Mouse (Mus musculus) cerebellum, adult 11 months (tissue): ENCODE data around the gene Uchl1.
A peak's percentile ranks its signal among the peaks of the same experiment; 100 is the strongest.

Experiments used
- DNase-seq: peaks from one replicate; pipeline ENCODE4 v3.0.0; 2022

The Uchl1 gene

DNA sequence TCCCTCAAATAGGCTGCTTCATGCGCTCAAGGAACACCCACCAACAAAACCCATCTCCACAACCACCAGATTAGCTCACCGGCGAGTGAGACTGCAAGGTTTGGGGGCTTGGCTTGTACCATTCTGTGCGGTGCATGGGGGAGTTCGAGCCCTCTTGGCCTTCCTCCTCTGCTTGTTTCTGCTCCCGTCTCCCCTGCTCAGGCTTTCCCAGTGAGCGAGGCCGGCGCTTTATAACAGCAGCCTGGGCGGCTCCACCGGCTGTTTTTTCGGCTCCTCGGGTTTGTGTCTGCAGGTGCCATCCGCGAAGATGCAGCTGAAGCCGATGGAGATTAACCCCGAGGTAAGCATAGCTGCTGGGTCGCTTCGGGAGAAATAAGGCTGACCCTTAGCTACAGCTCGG lies at the start of gene Uchl1:
Uchl1 (plus strand) TSS at position 109 of the 400 bp plus-strand sequence.
- DNase-seq, result peak; percentile 88

DNA sequence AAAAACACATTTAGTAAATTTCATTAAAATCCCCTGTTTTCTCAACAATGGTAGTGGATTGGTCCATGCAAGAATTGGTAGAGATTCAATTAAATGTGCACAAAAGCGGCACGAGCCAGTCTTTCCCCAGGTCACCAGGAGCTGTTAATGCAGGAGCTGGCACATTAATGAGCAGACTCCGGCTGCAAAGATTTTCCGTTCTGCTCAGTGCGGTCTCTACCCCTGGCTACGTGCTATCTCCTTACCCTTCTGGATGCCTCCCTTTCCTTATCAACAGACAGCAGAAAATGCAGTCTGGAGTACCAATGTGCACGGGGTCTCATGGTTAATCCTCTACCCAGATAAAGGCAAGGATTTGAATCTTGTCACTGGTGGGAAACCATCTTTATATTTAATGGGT lies 48.1 kb upstream of the Uchl1 start:
- no peak for DNase-seq

DNA sequence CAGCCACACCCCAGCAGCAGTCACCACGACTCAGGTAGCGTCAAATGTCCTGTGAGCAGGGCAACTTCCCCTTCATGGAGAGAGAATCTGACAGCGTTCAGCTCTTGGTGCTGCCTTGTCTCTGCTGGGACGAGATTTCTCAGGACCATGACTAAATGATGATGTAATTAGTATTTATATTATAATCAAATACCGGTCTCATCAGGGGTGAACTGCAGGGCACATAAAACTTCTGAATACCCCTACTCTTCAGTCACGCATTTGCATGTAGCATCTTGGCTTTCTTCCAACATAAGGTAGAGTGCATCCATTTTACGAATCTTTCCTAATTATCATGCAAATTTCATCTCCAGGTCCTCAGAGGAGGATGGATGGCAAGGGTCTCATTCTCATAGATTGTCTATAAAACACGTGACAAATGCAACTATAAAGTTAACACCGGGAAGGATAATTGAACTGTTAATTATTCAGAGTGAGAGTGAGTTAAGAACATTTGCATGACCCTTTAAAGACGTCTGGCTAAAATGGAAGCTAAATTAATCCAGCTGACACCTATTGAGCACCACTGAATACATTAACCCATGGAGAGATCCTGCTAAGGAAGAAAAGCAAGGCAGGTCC lies 40.3 kb upstream of the Uchl1 start:
- DNase-seq, result no peak

DNA sequence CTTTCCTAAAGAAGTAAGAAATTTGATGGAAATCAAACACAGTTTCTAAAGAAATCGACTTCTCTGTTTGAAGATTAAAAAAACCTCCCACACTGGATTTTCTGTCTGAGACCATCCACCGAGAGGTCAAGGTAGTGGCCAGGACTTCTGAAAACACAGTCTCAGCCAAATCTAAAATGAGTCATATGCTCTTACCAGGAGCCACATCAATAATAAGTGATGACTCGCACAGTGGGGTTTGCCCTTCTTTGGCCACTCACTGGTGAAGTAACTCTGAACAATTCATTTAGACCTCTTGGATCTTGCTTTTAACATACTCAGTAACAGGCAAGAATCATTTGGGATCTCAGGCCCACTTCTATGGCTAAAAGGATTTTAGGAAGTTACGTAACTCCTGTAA lies 33.7 kb upstream of the Uchl1 start:
- no peak for DNase-seq

DNA sequence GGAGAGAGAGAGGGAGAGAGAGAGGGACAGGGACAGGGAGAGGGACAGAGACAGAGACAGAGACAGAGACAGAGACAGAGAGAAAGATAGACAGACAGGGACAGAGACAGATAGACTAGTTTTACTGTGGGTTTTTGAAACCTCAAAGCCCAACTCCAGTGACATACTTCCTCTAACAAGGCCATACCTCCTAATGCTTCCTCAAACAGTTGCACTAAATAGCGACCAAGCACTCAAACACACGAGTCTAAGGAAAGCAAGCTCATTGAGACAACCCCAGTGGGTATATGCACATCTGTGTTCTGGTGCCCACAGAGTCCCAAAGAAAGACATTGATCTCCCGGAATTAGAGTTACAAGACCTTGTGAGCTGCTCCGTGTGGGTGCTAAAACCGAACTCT lies 32.6 kb upstream of the Uchl1 start:
- DNase-seq, result no peak

DNA sequence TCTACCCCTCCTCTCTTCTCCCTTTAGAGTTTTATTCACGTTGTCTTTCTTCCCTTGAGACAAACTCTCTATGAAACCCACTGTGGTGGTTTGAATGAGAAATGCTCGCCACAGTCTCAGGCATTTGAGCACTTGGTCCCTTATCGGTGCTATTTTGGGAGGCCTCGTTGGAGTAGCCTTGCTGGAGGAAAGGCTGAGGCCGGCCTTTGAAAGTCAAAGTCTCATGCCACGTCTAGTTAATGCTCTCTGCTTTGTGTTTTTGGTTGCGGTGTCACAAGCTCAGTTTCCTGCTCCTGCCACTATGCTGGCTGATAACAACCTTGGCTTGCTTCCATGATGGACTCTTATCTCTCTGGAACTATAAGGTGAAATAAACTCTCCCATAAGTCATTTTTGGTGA lies 28.4 kb upstream of the Uchl1 start:
- no peak for DNase-seq

DNA sequence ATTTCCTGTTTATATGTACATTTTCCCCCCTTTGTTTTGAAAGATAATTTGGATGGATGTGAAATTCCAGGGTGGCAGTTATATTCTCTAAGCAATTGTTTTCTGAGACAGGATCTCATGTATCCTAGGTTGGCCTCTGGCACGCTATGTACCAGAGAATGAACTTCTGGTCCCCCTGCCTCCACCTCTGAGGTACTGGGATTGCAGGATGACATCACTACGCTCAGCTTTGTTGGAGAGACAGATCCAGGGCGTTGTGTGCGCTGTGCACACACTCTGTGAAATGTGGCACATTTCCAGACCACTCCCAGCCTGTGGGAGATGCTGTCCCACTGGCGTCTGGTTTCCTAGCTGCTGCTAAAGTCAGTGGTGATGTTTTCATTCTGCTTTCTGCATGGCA lies 21.7 kb upstream of the Uchl1 start:
- no peak for DNase-seq

DNA sequence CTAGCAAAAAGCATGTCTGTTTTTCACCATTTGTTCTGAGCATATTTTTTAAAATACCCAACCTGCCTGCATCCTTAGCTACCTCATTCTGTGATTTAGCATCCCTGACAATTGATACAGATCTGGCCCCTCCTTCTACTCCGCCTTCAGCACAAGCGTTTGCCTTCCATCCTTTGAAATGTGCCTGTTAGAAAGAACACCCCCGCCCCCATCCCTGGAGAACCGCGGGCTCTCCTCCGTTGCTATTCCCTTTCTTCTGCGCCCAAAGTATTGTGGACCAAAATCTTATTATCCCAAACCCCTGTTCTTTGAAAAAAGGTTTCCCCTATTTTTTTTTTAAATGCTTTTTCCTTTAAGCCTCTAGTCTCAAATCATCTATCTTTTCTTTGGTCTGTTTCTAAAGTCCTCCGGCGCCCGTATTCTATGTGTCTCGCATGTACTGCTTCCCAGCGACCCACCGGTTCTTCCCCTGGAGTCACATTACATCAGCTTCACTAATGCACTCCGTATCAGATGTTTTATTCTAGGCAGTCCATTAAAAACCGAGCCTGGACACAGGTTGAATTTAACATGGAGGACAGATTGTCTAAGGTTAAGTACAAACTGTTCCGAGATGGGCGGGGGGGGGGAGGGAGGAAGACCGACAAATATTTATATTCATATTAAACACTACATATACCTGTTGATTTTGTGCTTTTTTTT lies 551 bp upstream of the Uchl1 start:
- peak; percentile 16 for DNase-seq

DNA sequence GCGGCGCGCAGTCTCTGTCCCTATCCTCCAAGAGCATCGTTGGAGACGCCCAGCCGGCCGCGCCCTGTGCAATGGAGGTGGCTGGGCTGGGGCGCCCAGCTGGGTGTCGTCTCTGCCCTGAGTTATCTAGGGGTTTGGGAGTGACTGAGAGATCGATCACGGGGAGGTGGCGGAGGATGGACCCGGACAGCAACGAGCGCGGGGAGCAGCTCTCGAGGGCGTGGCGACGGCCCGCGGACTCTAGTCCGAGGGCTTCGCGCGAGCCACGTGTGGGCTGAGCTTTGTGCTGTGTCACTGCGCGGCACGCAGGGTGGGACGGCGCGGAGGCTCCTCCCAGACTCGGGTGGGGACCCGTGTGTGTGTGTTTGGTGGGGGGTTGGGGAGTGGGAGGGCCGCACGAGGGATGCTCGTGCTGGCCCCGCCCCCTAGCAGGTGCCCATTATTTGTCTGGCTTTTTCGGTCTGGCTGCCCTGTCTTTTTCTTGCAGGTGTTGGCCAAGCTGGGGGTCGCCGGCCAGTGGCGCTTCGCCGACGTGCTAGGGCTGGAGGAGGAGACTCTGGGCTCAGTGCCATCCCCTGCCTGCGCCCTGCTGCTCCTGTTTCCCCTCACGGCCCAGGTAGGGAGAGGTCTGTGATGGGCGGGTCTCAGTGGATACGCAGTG lies 696 bp downstream of the Uchl1 start:
- peak; percentile 66 for DNase-seq

DNA sequence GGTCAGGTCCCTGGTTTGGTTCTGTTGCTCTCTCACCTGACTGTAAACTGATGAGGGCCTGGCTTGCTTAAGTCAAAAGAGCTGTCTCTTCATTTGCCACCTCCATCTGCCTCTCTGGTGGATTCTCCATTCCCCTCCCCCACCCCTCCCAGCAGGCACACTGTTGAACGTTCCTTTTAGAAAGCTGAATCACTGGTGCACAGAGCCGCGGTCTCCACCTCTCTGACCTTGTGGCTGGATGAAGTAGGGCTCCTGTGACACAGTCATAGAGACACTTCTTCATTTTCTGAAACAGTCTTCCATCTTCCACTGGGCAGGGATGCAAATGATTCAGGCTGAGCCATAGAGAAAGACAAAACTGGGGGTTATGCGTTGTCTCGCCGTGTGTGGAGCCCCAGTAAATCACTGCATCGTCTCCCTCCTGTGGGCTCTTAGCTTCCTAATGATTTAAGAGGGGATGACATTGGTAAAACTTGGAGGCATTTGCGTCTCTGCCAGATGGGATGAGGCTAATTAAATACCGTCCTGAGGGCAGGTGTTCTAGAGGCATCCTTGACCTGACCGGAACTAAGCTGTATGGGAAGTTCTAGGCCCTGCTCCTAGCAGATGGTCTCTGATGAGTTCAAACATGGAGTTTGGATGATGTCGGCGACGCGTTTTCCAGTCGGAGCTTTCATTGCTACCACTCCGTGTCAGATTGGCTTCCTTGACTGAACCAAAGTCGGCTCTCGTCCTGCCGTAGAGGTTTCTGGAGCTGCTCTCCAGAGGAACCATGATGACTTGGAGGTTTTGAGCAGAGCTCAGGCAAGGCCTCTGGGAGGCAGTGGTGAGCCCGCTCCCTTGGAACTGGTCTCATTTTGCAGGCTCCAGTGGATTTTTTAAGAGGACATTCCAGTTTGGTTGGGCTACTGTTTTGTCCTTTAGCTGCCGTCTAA lies 1.8 kb downstream of the Uchl1 start:
- peak; percentile 24 for DNase-seq

DNA sequence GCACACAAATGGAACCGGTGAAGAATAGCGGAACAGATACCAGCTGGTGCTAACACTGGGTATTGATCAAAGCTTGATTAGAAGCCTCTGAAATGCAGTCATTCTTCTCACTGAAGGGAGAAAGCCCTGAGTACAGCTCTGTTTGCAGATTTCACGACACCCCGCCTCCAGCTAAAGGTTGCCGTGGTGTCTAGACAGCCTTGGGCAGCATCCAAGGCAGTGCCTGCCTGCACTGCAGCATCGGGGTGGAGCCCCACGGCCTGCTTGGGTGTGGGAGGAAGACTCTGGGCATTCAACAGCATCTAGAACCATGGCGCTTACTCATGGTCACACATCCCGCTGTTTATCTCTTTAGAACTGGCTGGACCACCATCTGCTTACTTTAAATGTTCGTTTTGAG lies 3.3 kb downstream of the Uchl1 start:
- DNase-seq, result no peak

DNA sequence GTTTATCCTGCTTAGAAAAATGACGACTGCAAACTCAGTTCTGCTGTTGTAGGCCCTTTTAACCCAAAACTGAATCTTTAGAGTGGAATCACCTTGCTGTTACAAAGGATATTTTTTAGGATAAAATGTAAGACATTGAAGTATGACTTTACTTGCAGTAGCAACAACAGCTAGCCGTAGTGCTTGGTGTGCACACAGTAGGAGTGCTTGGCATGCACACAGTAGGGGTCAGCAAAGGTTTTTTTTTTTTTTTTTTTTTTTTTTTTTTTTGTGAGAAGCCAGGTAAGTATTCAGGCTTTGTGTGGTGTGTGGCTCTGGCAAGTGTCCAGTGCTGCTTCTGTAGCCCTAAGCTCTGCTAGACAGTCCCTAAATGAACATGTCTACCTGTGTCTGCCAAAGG lies 10.0 kb downstream of the Uchl1 start:
- no peak for DNase-seq

DNA sequence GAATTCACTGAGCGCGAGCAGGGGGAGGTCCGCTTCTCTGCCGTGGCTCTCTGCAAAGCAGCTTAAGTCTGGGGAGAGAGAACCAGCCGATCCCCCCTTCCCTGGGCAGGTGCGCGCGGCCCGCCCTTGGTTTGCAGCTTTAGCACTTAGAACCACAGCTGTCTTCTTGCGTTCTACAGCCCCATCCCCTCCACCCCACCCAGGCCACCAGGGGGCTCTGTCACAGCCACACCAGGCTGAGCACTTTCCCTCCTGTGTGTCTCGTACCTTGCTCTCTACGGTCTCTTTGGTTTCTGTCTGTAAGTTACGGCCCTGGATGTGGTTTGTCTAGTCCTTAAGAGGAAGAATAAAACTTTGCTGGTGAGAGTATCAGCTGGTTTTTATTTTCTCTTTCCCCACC lies 11.0 kb downstream of the Uchl1 start:
- DNase-seq, result no peak

DNA sequence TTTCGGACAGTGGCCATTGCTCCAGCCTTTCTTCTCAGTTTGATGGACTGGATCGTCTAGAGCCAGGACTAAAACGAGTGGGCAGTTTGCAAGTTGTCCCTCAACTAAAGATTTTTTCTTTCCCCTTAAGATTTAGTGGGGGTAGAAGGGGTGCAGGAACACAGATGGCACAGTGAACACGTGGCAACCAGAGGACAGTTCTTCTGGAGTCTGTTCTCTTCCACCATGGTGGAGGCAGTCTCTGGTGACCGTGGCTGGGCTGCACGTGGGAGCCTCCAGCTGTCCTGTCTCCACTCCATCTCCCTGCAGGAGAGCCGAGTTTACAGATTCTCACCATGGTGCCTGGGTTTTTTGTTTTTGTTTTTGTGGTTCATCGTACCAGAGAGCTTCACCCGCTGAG lies 11.8 kb downstream of the Uchl1 start:
- DNase-seq, result no peak

DNA sequence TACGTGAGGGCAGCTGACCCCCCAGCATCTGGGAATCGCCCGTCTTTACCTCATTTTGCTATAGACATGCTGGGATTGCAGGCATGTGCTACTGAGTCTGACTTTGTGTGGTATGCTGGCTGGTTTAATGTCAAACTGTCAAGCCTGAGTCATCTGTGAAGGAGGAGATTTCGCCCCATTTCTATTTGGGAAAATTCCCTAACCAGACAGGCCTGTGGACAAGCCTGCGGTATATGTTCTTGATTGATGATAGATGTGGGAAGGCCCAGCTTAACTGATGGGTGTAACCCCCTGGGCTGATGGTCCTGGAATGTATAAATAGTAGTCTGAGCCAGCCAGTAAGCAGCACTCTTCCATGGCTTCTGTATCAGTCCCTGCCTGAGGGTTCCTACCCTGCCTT lies 12.4 kb downstream of the Uchl1 start:
- DNase-seq, result no peak

DNA sequence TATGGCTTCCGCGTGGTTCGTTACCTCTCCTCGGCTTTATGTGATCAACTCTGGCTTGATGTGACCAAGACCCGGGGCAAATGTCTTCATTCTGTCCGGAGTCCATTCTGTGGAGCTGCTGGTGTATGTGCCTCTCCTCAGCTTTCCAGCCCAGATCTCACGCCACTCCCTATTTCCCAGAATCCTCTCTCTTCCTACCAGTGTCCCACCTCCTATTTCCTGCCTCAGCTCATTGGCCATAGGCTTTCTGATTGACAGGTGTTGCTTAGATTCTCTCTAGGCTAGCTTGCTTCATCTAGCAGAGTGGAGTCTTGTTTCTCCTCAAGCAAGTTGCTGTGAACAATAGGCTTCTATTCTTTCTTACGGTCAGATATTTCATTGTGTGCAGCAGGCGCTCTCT lies 13.9 kb downstream of the Uchl1 start:
- no peak for DNase-seq

DNA sequence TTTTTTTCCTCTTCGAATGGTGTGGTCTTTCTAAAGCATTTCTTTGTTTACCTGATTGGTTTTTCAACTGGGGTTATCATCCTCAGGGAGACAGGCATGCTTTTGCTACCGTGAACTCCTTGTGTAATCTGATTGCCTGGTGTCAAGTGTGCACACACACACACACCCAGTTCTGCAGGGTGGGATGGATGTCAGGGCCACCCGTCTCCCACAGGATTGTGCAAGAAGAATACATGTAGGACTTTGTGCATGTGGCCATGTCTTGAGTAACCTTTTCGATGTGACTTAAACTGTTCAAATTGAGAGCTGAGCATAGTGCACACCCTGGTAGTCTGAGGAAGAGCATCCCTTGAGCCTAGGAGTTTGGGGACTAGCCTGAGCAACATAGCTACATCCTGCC lies 17.3 kb downstream of the Uchl1 start:
- no peak for DNase-seq

DNA sequence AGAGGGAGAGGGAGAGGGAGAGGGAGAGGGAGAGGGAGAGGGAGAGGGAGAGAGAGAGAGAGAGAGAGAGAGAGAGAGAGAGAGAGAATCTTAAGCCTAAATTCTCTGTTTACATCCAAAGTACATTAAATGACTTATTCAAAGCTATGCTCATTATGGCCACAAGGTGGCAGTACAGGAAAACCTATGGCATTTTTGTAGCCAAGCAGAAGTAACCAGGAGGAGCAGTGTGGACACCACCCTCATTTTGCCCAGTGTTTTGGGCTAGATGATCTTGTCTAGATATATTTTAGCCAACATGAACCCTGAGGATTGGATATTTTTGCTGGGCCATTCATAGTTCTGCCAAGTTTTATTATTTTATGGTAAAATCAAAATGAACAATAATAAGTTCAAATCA lies 21.2 kb downstream of the Uchl1 start:
- peak; percentile 46 for DNase-seq

DNA sequence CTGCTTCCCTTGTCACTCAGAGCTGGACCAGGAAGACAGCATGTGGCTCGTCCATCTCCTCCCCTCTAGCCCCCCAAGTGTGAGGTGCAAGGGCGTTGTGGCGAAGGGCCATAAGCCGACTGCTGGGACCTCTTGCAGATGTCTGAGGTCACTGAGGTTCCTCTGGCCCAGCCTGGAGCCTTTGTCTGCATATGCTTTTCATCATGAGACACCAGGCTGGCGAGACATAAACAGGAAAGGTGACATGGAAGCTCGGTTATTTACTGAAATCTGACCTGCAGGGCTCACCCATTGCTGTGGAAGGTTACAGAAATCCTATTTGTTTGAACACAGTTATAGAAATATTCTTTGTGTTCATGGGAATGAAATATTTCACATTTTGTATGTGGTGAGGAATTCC lies 24.0 kb downstream of the Uchl1 start:
- no peak for DNase-seq

DNA sequence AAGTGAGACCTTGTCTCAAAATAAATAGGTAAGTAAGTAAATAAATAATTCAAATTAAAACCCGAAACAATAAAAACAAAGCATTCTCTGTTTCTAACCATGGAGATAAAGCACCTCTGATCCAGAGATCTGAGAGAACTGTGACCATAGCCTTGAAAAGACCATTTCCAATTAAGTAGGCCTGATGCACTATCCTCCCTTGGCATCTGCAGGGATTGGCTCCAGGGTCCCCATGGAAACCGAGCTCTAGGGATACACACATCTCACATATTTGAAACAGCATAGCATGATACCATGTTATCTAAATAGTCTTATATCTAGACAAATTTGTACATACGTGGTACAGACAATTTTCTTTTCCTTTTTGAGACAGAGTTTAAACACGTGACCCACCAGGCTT lies 26.1 kb downstream of the Uchl1 start:
- no peak for DNase-seq

DNA sequence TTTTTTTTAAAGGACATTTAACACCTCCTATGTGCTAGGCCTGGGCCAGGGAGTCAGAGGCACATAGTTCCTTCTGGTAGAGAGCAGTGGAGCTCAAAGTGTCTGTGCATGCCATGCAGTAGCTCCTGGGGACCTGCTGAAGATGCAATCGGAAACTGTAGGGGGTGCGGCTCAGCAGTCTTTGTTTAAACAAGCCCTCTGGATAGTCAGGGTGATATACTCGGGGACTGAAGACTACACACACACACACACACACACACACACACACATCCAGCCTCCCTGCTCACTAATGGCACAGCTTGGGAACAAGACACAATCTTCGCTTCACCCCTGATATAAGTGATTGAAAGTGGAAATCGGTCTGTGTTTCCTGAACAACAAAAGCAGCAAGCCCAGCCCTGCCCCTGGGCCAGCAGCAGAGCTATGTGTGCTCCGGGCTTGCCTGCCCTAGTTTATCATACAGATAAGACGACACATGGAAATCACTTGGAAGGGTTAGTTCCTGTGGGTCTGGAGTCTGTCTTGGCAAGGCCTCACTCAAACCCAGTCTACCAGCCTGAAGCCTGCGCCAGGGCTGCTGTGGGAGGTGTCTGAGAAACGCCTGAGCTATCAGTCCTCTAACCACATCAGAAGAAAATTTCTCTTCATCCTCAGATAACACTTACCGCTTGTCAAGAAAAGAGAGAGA lies 27.6 kb downstream of the Uchl1 start:
- DNase-seq, result no peak

DNA sequence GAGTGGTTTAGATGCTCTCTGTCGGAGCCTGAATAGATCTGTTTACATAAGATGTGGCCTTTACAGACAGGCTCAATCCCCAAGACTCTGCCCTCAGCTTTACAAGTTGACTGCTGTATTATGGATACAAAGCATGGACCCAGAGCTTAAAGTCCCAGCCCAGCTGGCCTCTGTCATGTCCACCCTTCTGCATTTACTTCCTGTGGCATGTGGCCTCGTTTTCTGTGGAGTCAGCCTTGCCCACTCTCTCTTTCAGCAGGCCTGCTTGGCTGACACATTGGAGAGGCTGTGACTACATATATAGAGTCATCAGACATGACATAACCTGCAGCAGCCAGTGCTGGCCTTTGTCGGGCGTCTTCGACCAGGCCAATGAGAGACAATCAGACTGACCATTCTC lies 32.0 kb downstream of the Uchl1 start:
- no peak for DNase-seq
